Mouse (Mus musculus) bone marrow macrophage, adult 2 months (primary cell): ENCODE results near the gene Taar9.

Experiments
- CTCF ChIP-seq: IDR thresholded peaks from 2 replicates; pipeline ENCODE4 v1.5.1; 2012; ENCODE audit warnings: low read depth, mild to moderate bottlenecking, low read length, moderate library complexity
- POLR2A ChIP-seq: IDR thresholded peaks from 2 replicates; pipeline ENCODE4 v1.6.1; 2012; ENCODE audit warnings: mild to moderate bottlenecking, low read depth, low read length, borderline replicate concordance

- TF ChIP-seq CTCF (no peak), POLR2A (no peak)
These were observed 22.8 kb downstream of the Taar9 start for GRCm38 (mm10) chr10:24086555-24086954.
